Comparison of ENCODE assay signal across 17 mouse cellular contexts in genomic region chr16:94464067-94464466, GRCm38 (mm10).
DNase-seq lines count a peak whose midpoint lies in the region; ATAC-seq and TF ChIP-seq lines count a peak whose summit lies in the region.
"Had no signal": no experiment of that assay in that cellular context is flagged by ENCODE, and none has a peak within 500 bp of the region (broad histone marks: within the 10 kb centered on the region; RNA-seq: fewer than 3 reads in every experiment).

No protein-coding gene starts in this region.

- H3K4me2 ChIP-seq in heart, embryonic 11.5 days: no peak overlapping the region
- no peak overlapping the region for H3K4me2 ChIP-seq in midbrain, embryonic 14.5 days (ENCODE audit: low read length)
- H3K4me2 ChIP-seq: embryonic facial prominence, embryonic 12.5 days; forebrain, embryonic 13.5 days; forebrain, embryonic 15.5 days had no signal

- H3K27me3 ChIP-seq in heart, embryonic 11.5 days (ENCODE audit: control insufficient read depth, insufficient read depth, low read length): no peaks in the 10 kb centered on the region
- no peaks in the 10 kb centered on the region for H3K27me3 ChIP-seq in midbrain, embryonic 14.5 days (ENCODE audit: control insufficient read depth, insufficient read depth, low read length)
- H3K27me3 ChIP-seq: embryonic facial prominence, embryonic 12.5 days; forebrain, embryonic 13.5 days; forebrain, embryonic 15.5 days had no signal

- peaks cover 72% of the 10 kb centered on the region for H3K36me3 ChIP-seq in heart, embryonic 11.5 days (ENCODE audit: control insufficient read depth, insufficient read depth, low read length)
- peaks cover 100% of the 10 kb centered on the region for H3K36me3 ChIP-seq in midbrain, embryonic 14.5 days (ENCODE audit: control insufficient read depth, insufficient read depth, low read length)

- WGBS in heart, embryonic 11.5 days (ENCODE audit: insufficient replicate concordance): 80% methylated on average over 3 of the region's 3 CpGs
- 56% methylated on average over 3 of the region's 3 CpGs for WGBS in olfactory bulb, adult 2 months
- WGBS in midbrain, embryonic 14.5 days: 84% methylated on average over 3 of the region's 3 CpGs

- H3K4me3 ChIP-seq in heart, embryonic 11.5 days (ENCODE audit: low read depth, low read length): no peak overlapping the region
- H3K4me3 ChIP-seq in olfactory bulb, adult 2 months (ENCODE audit: insufficient read depth, low read depth, low read length): no peak overlapping the region
- no peak overlapping the region for H3K4me3 ChIP-seq in midbrain, embryonic 14.5 days (replicated peaks; ENCODE audit: low read depth, low read length)
- H3K4me3 ChIP-seq: embryonic facial prominence, embryonic 10.5 days; embryonic facial prominence, embryonic 12.5 days; forebrain, embryonic 13.5 days; forebrain, embryonic 15.5 days had no signal

- no peak overlapping the region for H3K9ac ChIP-seq in heart, embryonic 11.5 days (ENCODE audit: low read depth, low read length)
- no peak overlapping the region for H3K9ac ChIP-seq in midbrain, embryonic 14.5 days (replicated peaks; ENCODE audit: low read length)
- H3K9ac ChIP-seq: embryonic facial prominence, embryonic 12.5 days; forebrain, embryonic 13.5 days; forebrain, embryonic 15.5 days had no signal

- no peak overlapping the region for H3K27ac ChIP-seq in heart, embryonic 11.5 days (ENCODE audit: low read depth, low read length)
- peak overlapping the region; percentile 21; the same call in 1 of the 2 replicates for H3K27ac ChIP-seq in olfactory bulb, adult 2 months (ENCODE audit: insufficient read depth, low read depth, low read length)
- no peak overlapping the region for H3K27ac ChIP-seq in midbrain, embryonic 14.5 days (replicated peaks; ENCODE audit: low read depth, low read length)
- H3K27ac ChIP-seq: embryonic facial prominence, embryonic 10.5 days; embryonic facial prominence, embryonic 12.5 days; forebrain, embryonic 13.5 days; forebrain, embryonic 15.5 days had no signal

- H3K9me3 ChIP-seq in heart, embryonic 11.5 days (replicated peaks; ENCODE audit: control insufficient read depth, low read length): no peaks in the 10 kb centered on the region
- no peaks in the 10 kb centered on the region for H3K9me3 ChIP-seq in midbrain, embryonic 14.5 days (ENCODE audit: control insufficient read depth, low read length)
- H3K9me3 ChIP-seq: embryonic facial prominence, embryonic 10.5 days; embryonic facial prominence, embryonic 12.5 days; forebrain, embryonic 13.5 days; forebrain, embryonic 15.5 days had no signal

- no peak for TF ChIP-seq CTCF in olfactory bulb, adult 2 months (IDR thresholded peaks at IDR 0.05; ENCODE audit: insufficient read depth, low read depth, low read length)

- H3K4me1 ChIP-seq in heart, embryonic 11.5 days (ENCODE audit: control insufficient read depth, insufficient read depth, low read length): no peaks in the 10 kb centered on the region
- peaks cover 4% of the 10 kb centered on the region for H3K4me1 ChIP-seq in olfactory bulb, adult 2 months (ENCODE audit: control insufficient read depth, insufficient read depth, low read length)
- H3K4me1 ChIP-seq in midbrain, embryonic 14.5 days (ENCODE audit: control insufficient read depth, insufficient read depth, low read length): no peaks in the 10 kb centered on the region
- H3K4me1 ChIP-seq: embryonic facial prominence, embryonic 10.5 days; embryonic facial prominence, embryonic 12.5 days; forebrain, embryonic 13.5 days; forebrain, embryonic 15.5 days had no signal

- DNase-seq in heart, adult 11 months: peak; percentile 67
- DNase-seq in testis, postnatal 10 days (ENCODE audit: low spot score): peak; percentile 23
- no peak for DNase-seq in testis, postnatal 14 days (ENCODE audit: low spot score)
- DNase-seq in midbrain, embryonic 14.5 days: no peak
- DNase-seq: adrenal gland, adult 2 months; adrenal gland, postnatal 10 days; adrenal gland, postnatal 25 days; cerebellum, adult 11-12 months; cerebellum, adult 2 months; cerebellum, adult 9-10 months; cerebellum, postnatal 10 days had no signal

- no peak for TF ChIP-seq POLR2A in olfactory bulb, adult 2 months (IDR thresholded peaks at IDR 0.05; ENCODE audit: insufficient read depth, low read depth, low read length)

- no peak for ATAC-seq in heart, embryonic 11.5 days (replicated peaks; ENCODE audit: insufficient number of reproducible peaks, low FRiP score, low TSS enrichment)
- no peak for ATAC-seq in midbrain, embryonic 14.5 days (ENCODE audit: low FRiP score, low TSS enrichment)
- ATAC-seq: forebrain, embryonic 13.5 days; forebrain, embryonic 15.5 days had no signal

Comparison
In these comparisons a context has a peak if more than half of its experiments do, and no peak if none do; other contexts are left out.
1. DNase-seq: peak in heart, adult 11 months (single experiment) and testis, postnatal 10 days (single experiment); none in testis, postnatal 14 days (single experiment) and midbrain, embryonic 14.5 days (single experiment).